Mouse (Mus musculus) midbrain, postnatal 0 days (tissue): ENCODE data around the gene Map3k13. TPM values are rescaled to one million over a fixed set of nuclear protein-coding genes. Genes with fewer than 3 reads are reported as not detected.

Experiments
- ATAC-seq: fragments of 200-750 bp; cut with Nextera tagmentation; 2 replicates; pipeline ENCODE4 v1.8.0; 2017; ENCODE audit warnings: moderate number of reproducible peaks, mild to moderate bottlenecking, moderate TSS enrichment, moderate library complexity; ENCODE audit not compliant: low FRiP score
- DNase-seq: peaks from one replicate; pipeline ENCODE4 v3.0.0-alpha.2; 2015; ENCODE audit warnings: low spot score
- H3K27ac ChIP-seq: fragments of 300-500 bp; sonication (generic); 2 replicates; pipeline ENCODE4 v1.5.1; 2014; ENCODE audit warnings: low read depth, mild to moderate bottlenecking, low read length, mixed read lengths
- H3K27me3 ChIP-seq: fragments of 300-500 bp; sonication (generic); 2 replicates; pipeline ENCODE4 v1.6.1; 2014; ENCODE audit warnings: low read length, control low read depth, mixed read lengths; ENCODE audit not compliant: insufficient read depth
- H3K36me3 ChIP-seq: fragments of 300-500 bp; sonication (generic); 2 replicates; pipeline ENCODE4 v1.6.1; 2014; ENCODE audit warnings: low read length, control low read depth, mixed read lengths; ENCODE audit not compliant: insufficient read depth
- H3K4me1 ChIP-seq: fragments of 300-500 bp; sonication (generic); 2 replicates; pipeline ENCODE4 v1.6.1; 2014; ENCODE audit warnings: mild to moderate bottlenecking, control low read depth, antibody characterized with exemption, low read length, mixed read lengths; ENCODE audit not compliant: insufficient read depth
- H3K4me2 ChIP-seq: fragments of 300-500 bp; sonication (generic); 2 replicates; pipeline ENCODE4 v1.6.1; 2014; ENCODE audit warnings: low read depth, mild to moderate bottlenecking, low read length, mixed read lengths; ENCODE audit not compliant: poor library complexity, severe bottlenecking
- H3K4me3 ChIP-seq: fragments of 300-500 bp; sonication (generic); 2 replicates; pipeline ENCODE4 v1.5.1; 2014; ENCODE audit warnings: low read depth, mild to moderate bottlenecking, low read length, moderate library complexity
- H3K9ac ChIP-seq: fragments of 300-500 bp; sonication (generic); replicated peaks from 2 replicates; pipeline ENCODE4 v1.6.1; 2014; ENCODE audit warnings: mild to moderate bottlenecking, low read length, moderate library complexity, mixed read lengths; ENCODE audit not compliant: poor library complexity, severe bottlenecking
- H3K9me3 ChIP-seq: fragments of 300-500 bp; sonication (generic); 2 replicates; pipeline ENCODE4 v1.6.1; 2016; ENCODE audit warnings: low read length, control low read depth
- CTCF ChIP-seq: IDR thresholded peaks from 2 replicates; pipeline ENCODE4 v1.5.1; 2016; ENCODE audit warnings: antibody characterized with exemption, mild to moderate bottlenecking
- WGBS: fragments of 180-500 bp; shearing (Covaris S2); extraction: QIAGEN DNeasy Blood & Tissue Kit; methylation state at CpG from one replicate; pipeline ENCODE4 v1.1.7; 2014; 5-methylcytosine and 5-hydroxymethylcytosine counted together
- polyA plus RNA-seq: library from polyadenylated mRNA; unstranded; fragments of >200 nt; fragmentation: Nextera tagmentation; extraction: Ambion mirVana; gene quantifications from 2 replicates; pipeline ENCODE4 v1.2.1, GENCODE M21; 2015
- total RNA-seq: library from RNA; depleted of rRNA; stranded (reverse); fragments of >200 nt; gene quantifications from 2 replicates; pipeline ENCODE4 v1.2.3, GENCODE M21; 2014

Gene Map3k13
- total and polyA plus RNA-seq, 2 experiments from 2014 or later: 4.0 to 12.1 TPM

DNA sequence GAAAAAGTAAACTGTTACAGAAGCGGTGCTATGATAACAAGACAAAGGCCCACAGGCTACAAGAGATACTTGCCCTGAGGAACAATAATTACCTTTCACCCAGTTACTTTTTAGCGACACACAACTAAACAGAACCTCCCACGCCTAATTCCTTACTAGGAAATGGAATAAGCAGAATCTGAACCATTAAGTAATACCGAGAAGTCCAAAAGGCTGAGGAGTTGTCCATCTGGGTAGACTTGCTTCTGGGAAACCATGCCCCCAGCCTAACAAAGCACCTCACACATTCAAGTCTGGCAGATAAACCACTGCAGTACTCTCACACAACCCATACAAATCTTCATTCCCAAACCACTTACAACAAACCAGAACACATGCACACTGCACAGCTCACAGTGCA lies 15.0 kb upstream of the Map3k13 start:
- H3K36me3 ChIP-seq: no peaks in the 10 kb centered on the region
- 93% methylated on average over 4 of the region's 4 CpGs for WGBS
- DNase-seq (no peak), ATAC-seq (no peak)
- H3K27ac ChIP-seq: no peak overlapping the region
- no peaks in the 10 kb centered on the region for H3K4me1 ChIP-seq
- H3K27me3 ChIP-seq: no peaks in the 10 kb centered on the region
- no peak for TF ChIP-seq CTCF
- H3K9ac ChIP-seq: no peak overlapping the region
- H3K4me2 ChIP-seq: no peak overlapping the region
- H3K4me3 ChIP-seq: no peak overlapping the region
- no peaks in the 10 kb centered on the region for H3K9me3 ChIP-seq

DNA sequence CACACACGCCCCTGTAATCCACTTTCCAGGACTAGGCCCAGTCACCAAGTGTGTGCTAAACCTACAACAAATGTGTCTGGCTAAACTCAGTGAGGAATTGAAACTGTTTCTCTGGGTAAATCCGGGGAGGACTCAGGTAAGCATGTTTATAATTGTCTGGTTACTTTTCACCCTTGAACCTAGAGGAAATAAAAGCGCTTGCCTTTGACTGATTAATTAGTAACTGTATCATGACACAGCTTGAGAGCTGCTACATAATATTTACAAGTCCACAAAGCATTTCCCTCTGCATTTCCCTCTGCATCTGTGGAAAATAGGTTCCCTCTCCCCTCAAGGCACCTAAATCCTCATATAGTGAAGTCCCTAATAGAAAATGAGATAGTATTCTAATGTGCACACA lies 12.9 kb upstream of the Map3k13 start:
- Histone ChIP-seq H3K27me3 (no peaks in the 10 kb centered on the region), H3K4me2 (no peak overlapping the region), H3K9me3 (no peaks in the 10 kb centered on the region), H3K4me3 (no peak overlapping the region), H3K36me3 (no peaks in the 10 kb centered on the region), H3K9ac (no peak overlapping the region), H3K27ac (no peak overlapping the region), H3K4me1 (no peaks in the 10 kb centered on the region)
- no peak for TF ChIP-seq CTCF
- DNase-seq (no peak), ATAC-seq (no peak)
- 79% methylated on average over 3 of the region's 3 CpGs for WGBS

DNA sequence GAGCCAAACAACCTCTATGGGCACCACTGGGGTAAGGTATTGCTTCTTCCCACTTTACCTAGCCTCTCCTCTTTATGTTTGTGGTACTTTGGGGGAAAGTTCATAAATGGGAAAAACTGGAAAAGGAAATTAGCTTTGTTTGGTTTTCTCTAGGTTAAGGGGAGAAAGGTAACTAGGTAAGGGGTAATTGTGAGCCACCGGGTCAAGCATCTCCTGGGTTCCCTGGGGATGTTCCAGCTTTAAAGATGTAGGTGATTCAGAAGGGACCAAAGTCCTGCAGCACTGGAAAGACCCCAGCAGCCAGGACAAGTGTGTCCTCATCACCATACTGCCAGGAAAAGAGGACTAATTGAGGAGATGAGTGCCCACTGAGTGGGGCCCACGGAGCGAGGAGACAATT lies 12.3 kb upstream of the Map3k13 start:
- Histone ChIP-seq H3K36me3 (no peaks in the 10 kb centered on the region), H3K4me3 (no peak overlapping the region), H3K4me1 (no peaks in the 10 kb centered on the region), H3K9me3 (no peaks in the 10 kb centered on the region), H3K9ac (no peak overlapping the region), H3K4me2 (no peak overlapping the region), H3K27ac (no peak overlapping the region), H3K27me3 (no peaks in the 10 kb centered on the region)
- DNase-seq (no peak), ATAC-seq (no peak)
- no peak for TF ChIP-seq CTCF
- WGBS: 86% methylated on average over 3 of the region's 3 CpGs

DNA sequence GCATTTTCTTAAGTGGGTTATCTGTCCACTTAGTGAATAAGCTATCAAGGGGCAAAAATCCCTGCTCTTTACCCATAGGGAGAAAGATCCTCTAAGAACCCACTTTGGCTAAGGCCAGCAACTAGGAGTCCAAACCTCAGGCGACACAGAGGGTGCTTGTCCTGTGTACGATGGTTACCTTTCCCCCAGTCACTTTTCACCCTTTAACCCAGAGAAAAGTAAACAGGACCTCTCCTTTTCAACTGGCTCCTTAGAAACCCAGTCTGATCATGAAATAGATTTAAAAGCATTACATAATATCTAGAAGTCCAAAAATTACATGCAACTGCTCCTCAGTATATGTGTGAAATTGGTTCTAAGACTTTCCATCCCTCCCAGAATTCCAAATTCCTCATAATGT lies 11.3 kb upstream of the Map3k13 start:
- ATAC-seq: no peak
- Histone ChIP-seq H3K9me3 (no peaks in the 10 kb centered on the region), H3K4me1 (no peaks in the 10 kb centered on the region), H3K9ac (no peak overlapping the region), H3K4me3 (no peak overlapping the region), H3K27ac (no peak overlapping the region), H3K36me3 (no peaks in the 10 kb centered on the region), H3K27me3 (no peaks in the 10 kb centered on the region), H3K4me2 (no peak overlapping the region)
- DNase-seq: no peak
- 77% methylated on average over 2 of the region's 2 CpGs for WGBS
- no peak for TF ChIP-seq CTCF

DNA sequence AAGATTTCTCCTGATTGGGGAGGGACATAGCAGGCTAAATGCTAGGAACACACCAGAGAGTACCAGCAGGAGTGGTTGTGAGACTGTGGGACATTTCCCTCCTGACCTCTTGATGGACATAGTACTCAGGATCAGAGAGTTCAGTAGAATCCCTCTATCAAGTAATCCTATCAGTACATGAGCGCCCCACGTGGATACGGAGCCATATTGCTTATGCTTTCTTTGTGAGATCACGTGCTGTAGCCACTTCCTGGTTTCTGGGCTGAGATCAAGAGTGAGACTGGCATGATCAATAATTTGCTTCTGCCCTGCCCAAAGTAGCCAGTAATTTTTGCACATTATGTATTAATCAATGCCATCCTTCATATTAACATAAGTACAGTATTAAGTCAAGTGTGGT lies 9.1 kb upstream of the Map3k13 start:
- no peak for DNase-seq
- Histone ChIP-seq H3K36me3 (no peaks in the 10 kb centered on the region), H3K4me1 (no peaks in the 10 kb centered on the region), H3K4me3 (no peak overlapping the region), H3K9ac (no peak overlapping the region), H3K4me2 (no peak overlapping the region), H3K9me3 (no peaks in the 10 kb centered on the region), H3K27me3 (no peaks in the 10 kb centered on the region), H3K27ac (no peak overlapping the region)
- no peak for ATAC-seq
- WGBS: 77% methylated on average over 4 of the region's 4 CpGs
- no peak for TF ChIP-seq CTCF

DNA sequence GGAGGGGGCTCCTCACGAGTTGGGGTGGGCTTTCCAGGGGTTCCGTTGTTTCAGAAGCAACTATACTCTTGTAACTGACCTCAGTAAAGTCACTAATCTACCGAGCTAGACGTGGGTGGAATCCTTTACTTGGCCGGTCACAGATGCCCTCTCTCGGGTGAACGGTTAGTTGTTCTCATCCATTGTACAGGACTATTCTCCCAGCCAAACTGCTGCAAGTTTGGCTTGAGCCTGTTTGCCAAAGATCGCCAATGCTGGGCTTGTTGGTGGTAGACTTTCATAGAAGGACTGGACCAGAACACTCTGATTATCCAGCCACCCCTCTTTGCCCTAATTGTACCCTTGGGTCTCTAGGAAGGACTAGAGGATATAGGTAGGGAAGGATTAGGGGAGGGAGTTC lies 7.8 kb upstream of the Map3k13 start:
- Histone ChIP-seq H3K4me1 (no peaks in the 10 kb centered on the region), H3K36me3 (no peaks in the 10 kb centered on the region), H3K4me2 (no peak overlapping the region), H3K4me3 (no peak overlapping the region), H3K27ac (no peak overlapping the region), H3K9me3 (no peaks in the 10 kb centered on the region), H3K9ac (no peak overlapping the region), H3K27me3 (no peaks in the 10 kb centered on the region)
- TF ChIP-seq CTCF: no peak
- no peak for DNase-seq
- no peak for ATAC-seq
- WGBS: 88% methylated on average over 8 of the region's 8 CpGs
